Mouse (Mus musculus) cortical plate, adult 2 months (tissue): ENCODE results near the gene Nipa1.

ENCODE experiments used
- CTCF ChIP-seq: fragments of 200-500 bp; IDR thresholded peaks from 2 replicates; pipeline ENCODE4 v1.5.1; 2011; ENCODE audit warnings: mild to moderate bottlenecking, control low read depth, low read length; ENCODE audit not compliant: insufficient read depth; ENCODE audit errors: extremely low read depth
- POLR2A ChIP-seq: fragments of 200-500 bp; IDR thresholded peaks from 2 replicates; pipeline ENCODE4 v1.6.1; 2011; ENCODE audit warnings: mild to moderate bottlenecking, low read length, control low read depth; ENCODE audit not compliant: insufficient read depth; ENCODE audit errors: extremely low read depth

DNA sequence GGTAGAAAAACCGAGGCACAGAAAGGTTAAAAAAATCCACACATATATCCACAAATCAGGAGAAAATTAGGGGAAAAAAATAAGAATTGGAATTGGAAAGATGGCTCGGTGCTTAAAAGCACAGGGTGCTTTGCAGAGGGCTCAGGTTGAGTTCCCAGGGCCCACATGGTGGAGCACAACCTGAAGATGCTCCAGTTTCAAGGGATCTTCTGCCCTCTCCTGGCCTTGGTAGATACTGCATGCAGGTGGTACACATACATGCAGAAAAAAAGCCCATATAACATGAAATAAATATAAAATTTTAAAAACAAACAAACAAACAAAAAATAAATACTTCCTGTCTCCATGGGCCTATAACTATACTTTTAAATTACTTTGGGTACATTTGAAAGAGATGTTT is 45.3 kb downstream of the Nipa1 start:
- TF ChIP-seq POLR2A (no peak), CTCF (no peak)
